Mouse (Mus musculus): ENCODE measurements around the gene Wdr45. TPM values are rescaled to one million over a fixed set of nuclear protein-coding genes. Genes with fewer than 3 reads are reported as not detected.

Wdr45 gene
- polyA plus RNA-seq, 1 experiment from 2014 or later = 28.8 TPM

GRCm38 (mm10) chrX:7674284-7675000, 39.7 kb upstream of the Wdr45 start:
- Histone ChIP-seq H3K27ac (ENCODE audit: low read length) (peak overlapping the region; percentile 86), H3K4me3 (ENCODE audit: low read depth, low read length) (peak overlapping the region; percentile 18; the same call in 1 of the 2 replicates), H3K4me2 (replicated peaks; ENCODE audit: low read depth, low read length) (peak overlapping the region; percentile 42), H3K4me1 (ENCODE audit: control insufficient read depth, insufficient read depth, low read length) (peaks cover 6% of the 10 kb centered on the region; the same call in 1 of the 2 replicates), H3K9ac (replicated peaks; ENCODE audit: low read depth, low read length) (no peak overlapping the region), H3K36me3 (ENCODE audit: control insufficient read depth, insufficient read depth, low read length) (no peaks in the 10 kb centered on the region), H3K9me3 (ENCODE audit: control insufficient read depth, low read depth, low read length) (no peaks in the 10 kb centered on the region), H3K27me3 (ENCODE audit: control insufficient read depth, insufficient read depth, low read length) (no peaks in the 10 kb centered on the region)
- 22% methylated on average over 28 of the region's 28 CpGs for WGBS
- ATAC-seq (ENCODE audit: insufficient number of reproducible peaks, insufficient read depth, low FRiP score, low read depth) = peak; percentile 17; the same call in 1 of the 2 replicates

DNA sequence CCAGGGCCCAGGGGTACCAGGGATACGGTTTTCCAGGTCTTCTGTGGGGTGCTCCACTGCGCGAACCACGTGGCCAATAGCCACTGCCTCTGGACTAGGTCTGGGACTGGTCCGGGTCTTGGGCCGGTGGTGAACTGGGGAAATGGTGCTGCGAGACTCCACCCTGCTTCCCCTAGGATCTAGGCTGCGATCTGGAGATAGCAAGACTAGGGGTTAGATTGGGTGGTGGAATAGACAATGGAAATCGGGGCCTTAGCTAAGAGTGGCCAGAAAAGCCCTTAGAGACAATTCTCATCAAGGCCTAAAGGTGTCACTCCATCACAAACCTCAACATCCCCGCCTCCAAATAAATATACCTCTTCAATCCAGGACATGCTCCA, 39.1 kb upstream of the Wdr45 start:
- Histone ChIP-seq H3K4me3 (ENCODE audit: low read depth, low read length) (peak overlapping the region; percentile 18; the same call in 1 of the 2 replicates), H3K4me1 (ENCODE audit: control insufficient read depth, insufficient read depth, low read length) (peaks cover 6% of the 10 kb centered on the region; the same call in 1 of the 2 replicates), H3K36me3 (ENCODE audit: control insufficient read depth, insufficient read depth, low read length) (no peaks in the 10 kb centered on the region), H3K27ac (ENCODE audit: low read length) (peak overlapping the region; percentile 86; the same call in 1 of the 2 replicates), H3K9me3 (ENCODE audit: control insufficient read depth, low read depth, low read length) (no peaks in the 10 kb centered on the region), H3K27me3 (ENCODE audit: control insufficient read depth, insufficient read depth, low read length) (no peaks in the 10 kb centered on the region), H3K4me2 (replicated peaks; ENCODE audit: low read depth, low read length) (peak overlapping the region; percentile 42), H3K9ac (replicated peaks; ENCODE audit: low read depth, low read length) (no peak overlapping the region)
- no peak for ATAC-seq (ENCODE audit: insufficient number of reproducible peaks, insufficient read depth, low FRiP score, low read depth)
- 31% methylated on average over 10 of the region's 10 CpGs for WGBS

- Histone ChIP-seq H3K36me3 (ENCODE audit: control insufficient read depth, insufficient read depth, low read length) (no peaks in the 10 kb centered on the region), H3K4me3 (ENCODE audit: low read depth, low read length) (no peak overlapping the region), H3K4me1 (ENCODE audit: control insufficient read depth, insufficient read depth, low read length) (0 out of 2 replicates have a peak, but pooled peaks cover 2% of the 10 kb centered on the region), H3K27me3 (ENCODE audit: control insufficient read depth, insufficient read depth, low read length) (no peaks in the 10 kb centered on the region), H3K9ac (replicated peaks; ENCODE audit: low read depth, low read length) (no peak overlapping the region), H3K4me2 (replicated peaks; ENCODE audit: low read depth, low read length) (no peak overlapping the region), H3K9me3 (ENCODE audit: control insufficient read depth, low read depth, low read length) (no peaks in the 10 kb centered on the region), H3K27ac (ENCODE audit: low read length) (no peak overlapping the region)
- 50% methylated on average over 3 of the region's 3 CpGs for WGBS
- no peak for ATAC-seq (ENCODE audit: insufficient number of reproducible peaks, insufficient read depth, low FRiP score, low read depth)
These were observed 35.1 kb upstream of the Wdr45 start for GRCm38 (mm10) chrX:7678986-7679385.

DNA sequence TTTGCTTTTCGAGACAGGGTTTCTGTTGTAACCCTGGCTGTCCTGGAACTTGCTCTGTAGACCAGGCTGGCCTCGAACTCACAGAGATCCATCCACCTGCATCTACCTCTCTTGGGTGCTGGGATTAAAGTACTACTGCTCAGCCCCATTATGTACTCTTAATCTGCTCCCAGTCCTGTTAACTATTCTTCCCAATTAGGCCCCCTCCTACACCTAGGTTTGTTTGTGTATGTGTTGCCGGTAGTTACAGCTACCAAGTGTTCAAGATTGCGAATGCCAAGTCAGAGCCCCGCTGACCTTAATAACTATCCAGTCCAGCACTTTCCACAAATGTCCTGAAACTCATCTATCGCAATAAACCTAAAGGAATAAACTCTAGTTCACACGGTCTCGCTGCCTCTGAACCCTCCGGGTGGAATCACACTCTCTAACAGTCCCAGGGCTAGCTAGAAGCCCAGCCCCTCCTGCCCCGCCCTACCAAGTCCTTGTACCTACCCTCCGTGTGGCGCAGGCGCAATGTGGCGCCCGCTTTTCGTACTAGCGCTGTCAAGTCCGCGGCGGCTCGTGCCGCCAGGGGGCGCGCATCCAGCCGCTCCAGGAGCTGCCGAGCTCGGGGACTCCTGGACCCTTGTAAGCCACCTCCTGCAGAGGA, 34.6 kb upstream of the Wdr45 start:
- Histone ChIP-seq H3K36me3 (ENCODE audit: control insufficient read depth, insufficient read depth, low read length) (no peaks in the 10 kb centered on the region), H3K27me3 (ENCODE audit: control insufficient read depth, insufficient read depth, low read length) (no peaks in the 10 kb centered on the region), H3K4me3 (ENCODE audit: low read depth, low read length) (peak overlapping the region; percentile 15), H3K27ac (ENCODE audit: low read length) (no peak overlapping the region), H3K4me2 (replicated peaks; ENCODE audit: low read depth, low read length) (peak overlapping the region; percentile 43), H3K4me1 (ENCODE audit: control insufficient read depth, insufficient read depth, low read length) (0 out of 2 replicates have a peak, but pooled peaks cover 2% of the 10 kb centered on the region), H3K9ac (replicated peaks; ENCODE audit: low read depth, low read length) (no peak overlapping the region), H3K9me3 (ENCODE audit: control insufficient read depth, low read depth, low read length) (no peaks in the 10 kb centered on the region)
- 18% methylated on average over 27 of the region's 27 CpGs for WGBS
- ATAC-seq (ENCODE audit: insufficient number of reproducible peaks, insufficient read depth, low FRiP score, low read depth) = peak; percentile 95

DNA sequence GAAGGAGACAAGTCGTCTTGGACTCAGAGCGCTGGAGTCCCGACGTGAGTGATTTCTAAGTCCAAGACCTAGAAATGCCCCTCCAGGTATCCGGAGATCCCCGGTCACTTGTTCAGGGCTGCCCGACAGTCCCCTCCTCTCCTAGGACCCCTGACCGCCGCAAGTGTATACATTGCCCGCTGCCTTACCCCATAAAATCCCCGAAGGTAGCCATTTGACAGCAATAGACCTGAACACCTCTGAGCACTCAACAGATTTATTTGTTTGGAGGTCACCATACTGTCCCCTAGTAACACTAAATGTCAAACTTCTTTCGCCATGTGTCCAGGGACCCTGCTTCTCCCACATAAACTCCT, 34.1 kb upstream of the Wdr45 start:
- no peaks in the 10 kb centered on the region for H3K9me3 ChIP-seq (ENCODE audit: control insufficient read depth, low read depth, low read length)
- no peak overlapping the region for H3K9ac ChIP-seq (replicated peaks; ENCODE audit: low read depth, low read length)
- WGBS = 23% methylated on average over 12 of the region's 12 CpGs
- no peaks in the 10 kb centered on the region for H3K36me3 ChIP-seq (ENCODE audit: control insufficient read depth, insufficient read depth, low read length)
- H3K4me3 ChIP-seq (ENCODE audit: low read depth, low read length) = peak overlapping the region; percentile 15; the same call in 1 of the 2 replicates
- H3K4me1 ChIP-seq (ENCODE audit: control insufficient read depth, insufficient read depth, low read length) = no peaks in the 10 kb centered on the region
- H3K27ac ChIP-seq (ENCODE audit: low read length) = no peak overlapping the region
- peak overlapping the region; percentile 43 for H3K4me2 ChIP-seq (replicated peaks; ENCODE audit: low read depth, low read length)
- ATAC-seq (ENCODE audit: insufficient number of reproducible peaks, insufficient read depth, low FRiP score, low read depth) = peak; percentile 28; the same call in 1 of the 2 replicates
- no peaks in the 10 kb centered on the region for H3K27me3 ChIP-seq (ENCODE audit: control insufficient read depth, insufficient read depth, low read length)

GRCm38 (mm10) chrX:7680864-7681263, 33.3 kb upstream of the Wdr45 start, which contains the start of gene Magix:
Gene Magix (minus strand): TSS chrX:7681251.
- Histone ChIP-seq H3K4me2 (replicated peaks; ENCODE audit: low read depth, low read length) (peak within 1 kb of the TSS; percentile 43), H3K27me3 (ENCODE audit: control insufficient read depth, insufficient read depth, low read length) (no peaks in the 10 kb centered on the region), H3K27ac (ENCODE audit: low read length) (no peak within 1 kb of the TSS), H3K9ac (replicated peaks; ENCODE audit: low read depth, low read length) (no peak within 1 kb of the TSS), H3K4me3 (ENCODE audit: low read depth, low read length) (peak within 1 kb of the TSS; percentile 15; the same call in 1 of the 2 replicates), H3K36me3 (ENCODE audit: control insufficient read depth, insufficient read depth, low read length) (no peaks in the 10 kb centered on the region), H3K4me1 (ENCODE audit: control insufficient read depth, insufficient read depth, low read length) (no peaks in the 10 kb centered on the region), H3K9me3 (ENCODE audit: control insufficient read depth, low read depth, low read length) (no peaks in the 10 kb centered on the region)
- no peak for ATAC-seq (ENCODE audit: insufficient number of reproducible peaks, insufficient read depth, low FRiP score, low read depth)
- 70% methylated on average over 14 of the region's 14 CpGs for WGBS

GRCm38 (mm10) chrX:7688321-7688720, 25.8 kb upstream of the Wdr45 start:
- H3K9ac ChIP-seq (replicated peaks; ENCODE audit: low read depth, low read length) = no peak overlapping the region
- H3K4me2 ChIP-seq (replicated peaks; ENCODE audit: low read depth, low read length) = no peak overlapping the region
- H3K4me3 ChIP-seq (ENCODE audit: low read depth, low read length) = no peak overlapping the region
- H3K36me3 ChIP-seq (ENCODE audit: control insufficient read depth, insufficient read depth, low read length) = no peaks in the 10 kb centered on the region
- no peaks in the 10 kb centered on the region for H3K4me1 ChIP-seq (ENCODE audit: control insufficient read depth, insufficient read depth, low read length)
- H3K9me3 ChIP-seq (ENCODE audit: control insufficient read depth, low read depth, low read length) = no peaks in the 10 kb centered on the region
- 76% methylated on average over 2 of the region's 2 CpGs for WGBS
- no peaks in the 10 kb centered on the region for H3K27me3 ChIP-seq (ENCODE audit: control insufficient read depth, insufficient read depth, low read length)
- H3K27ac ChIP-seq (ENCODE audit: low read length) = no peak overlapping the region
- ATAC-seq (ENCODE audit: insufficient number of reproducible peaks, insufficient read depth, low FRiP score, low read depth) = no peak

DNA sequence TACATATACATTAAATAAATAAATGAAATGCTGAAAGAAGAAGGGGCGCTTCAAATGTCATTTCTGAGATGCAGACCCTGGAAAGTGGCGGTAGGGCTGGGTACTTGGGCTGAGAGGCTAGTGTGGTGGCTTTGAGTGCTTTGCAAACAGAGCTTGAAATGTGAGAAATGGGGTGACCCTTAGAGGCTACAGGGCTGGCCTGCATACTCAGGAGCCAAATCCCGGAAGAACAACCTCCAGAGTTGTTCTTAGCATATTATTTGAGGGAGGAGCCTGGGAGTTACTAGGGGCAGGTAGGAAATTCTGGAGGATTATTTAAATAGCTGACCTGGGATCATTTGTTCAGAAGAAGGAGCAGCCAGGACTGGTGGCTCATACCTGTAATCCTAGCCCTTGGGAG, 23.6 kb upstream of the Wdr45 start:
- no peak for ATAC-seq (ENCODE audit: insufficient number of reproducible peaks, insufficient read depth, low FRiP score, low read depth)
- Histone ChIP-seq H3K36me3 (ENCODE audit: control insufficient read depth, insufficient read depth, low read length) (no peaks in the 10 kb centered on the region), H3K4me3 (ENCODE audit: low read depth, low read length) (no peak overlapping the region), H3K27me3 (ENCODE audit: control insufficient read depth, insufficient read depth, low read length) (no peaks in the 10 kb centered on the region), H3K9me3 (ENCODE audit: control insufficient read depth, low read depth, low read length) (no peaks in the 10 kb centered on the region), H3K9ac (replicated peaks; ENCODE audit: low read depth, low read length) (no peak overlapping the region), H3K4me2 (replicated peaks; ENCODE audit: low read depth, low read length) (no peak overlapping the region), H3K4me1 (ENCODE audit: control insufficient read depth, insufficient read depth, low read length) (no peaks in the 10 kb centered on the region), H3K27ac (ENCODE audit: low read length) (no peak overlapping the region)
- WGBS = 52% methylated on average over 3 of the region's 3 CpGs
